Mouse (Mus musculus) c-Kit-positive CD71-positive TER-119-positive erythroid progenitor cells, embryonic 14.5 days (primary cell): ENCODE data around the gene Syvn1.
A peak's percentile ranks its signal among the peaks of the same experiment; 100 is the strongest.

Experiments
- DNase-seq: peaks from one replicate; pipeline ENCODE4 v3.0.0-alpha.2; 2013; ENCODE audit warnings: low spot score

Gene Syvn1

DNA sequence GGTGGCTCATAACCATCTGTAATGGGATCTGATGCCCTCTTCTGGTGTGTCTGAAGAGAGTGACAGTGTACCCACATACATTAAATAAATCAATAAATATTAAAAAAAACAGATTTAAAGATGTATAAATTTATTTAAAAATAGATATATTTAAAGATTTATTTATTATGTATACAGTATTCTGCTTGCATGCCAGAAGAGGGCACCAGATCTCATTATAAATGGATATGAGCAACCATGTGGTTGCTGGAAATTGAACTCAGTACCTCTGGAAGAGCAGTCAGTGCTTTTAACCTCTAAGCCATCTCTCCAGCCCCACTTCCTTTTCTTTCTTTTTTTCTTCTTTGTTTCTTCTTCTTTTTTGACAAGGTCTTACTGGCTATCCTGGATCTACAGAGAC is 6.4 kb upstream of the Syvn1 start:
- no peak for DNase-seq

GRCm38 (mm10) chr19:6042293-6042692 is 4.1 kb upstream of the Syvn1 start:
- no peak for DNase-seq

- peak; percentile 50 for DNase-seq
Observed at GRCm38 (mm10) chr19:6044102-6044501, 2.3 kb upstream of the Syvn1 start.

- DNase-seq = peak; percentile 68
Observed at GRCm38 (mm10) chr19:6045366-6046293, 746 bp upstream of the Syvn1 start.

DNA sequence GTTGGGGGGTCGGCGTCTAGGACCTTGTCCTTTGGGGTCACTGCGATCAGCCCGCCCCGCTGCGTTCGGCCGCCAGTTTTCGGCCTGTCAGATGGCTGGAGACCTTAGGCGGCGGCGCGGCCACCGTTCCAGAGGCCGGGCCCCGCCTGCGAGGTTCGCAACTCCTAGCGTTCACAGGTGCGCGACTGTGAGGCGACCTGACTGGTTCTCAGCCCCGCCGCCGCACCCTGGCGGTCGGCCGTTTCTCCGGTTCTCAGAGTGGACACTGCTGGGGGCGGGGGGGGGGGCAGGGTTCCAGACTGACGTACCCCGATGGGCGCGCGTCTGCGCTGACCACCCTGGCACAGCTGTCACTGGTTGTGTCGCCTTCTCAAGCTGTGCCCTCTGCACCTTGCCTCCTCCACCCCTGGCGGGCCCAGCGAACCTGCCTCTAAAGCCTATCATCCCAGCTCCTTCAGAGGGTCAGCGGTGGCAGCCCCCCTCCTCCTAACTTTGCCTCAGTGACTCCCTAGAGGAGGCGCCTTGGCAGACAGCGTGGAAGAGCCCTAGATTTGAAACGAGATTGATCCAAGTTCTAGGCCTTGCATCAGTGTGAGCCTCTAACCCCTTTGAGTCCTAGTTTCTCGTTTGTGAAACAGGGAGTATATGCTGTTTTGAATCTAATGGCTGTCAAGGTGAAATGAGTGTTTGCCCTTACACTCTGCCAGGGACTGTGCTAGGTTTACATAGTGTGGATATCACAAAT is 950 bp downstream of the Syvn1 start:
- DNase-seq = no peak

GRCm38 (mm10) chr19:6047899-6048166 is 1.5 kb downstream of the Syvn1 start:
- no peak for DNase-seq

- no peak for DNase-seq
Observed at GRCm38 (mm10) chr19:6048681-6049410, 2.5 kb downstream of the Syvn1 start.

DNA sequence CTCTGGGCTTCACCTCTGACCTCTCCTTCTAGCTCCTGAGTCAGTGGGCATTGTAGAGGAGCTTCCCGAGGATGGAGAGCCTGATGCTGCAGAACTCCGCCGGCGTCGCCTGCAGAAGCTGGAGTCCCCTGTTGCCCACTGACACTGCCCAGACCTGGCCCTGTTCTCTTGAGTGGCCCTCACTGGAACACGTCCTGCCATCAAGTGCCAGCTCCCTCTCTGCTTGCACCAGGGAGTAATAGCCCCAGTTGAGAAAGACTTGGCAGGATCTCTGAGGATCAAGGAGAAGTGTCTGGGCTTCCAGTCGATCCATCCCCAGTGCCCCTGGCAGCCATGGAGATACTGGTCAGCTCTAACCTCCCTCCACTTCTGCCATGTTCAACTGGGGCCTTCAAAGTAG is 6.1 kb downstream of the Syvn1 start:
- DNase-seq = no peak

GRCm38 (mm10) chr19:6054296-6054695 is 7.9 kb downstream of the Syvn1 start:
- no peak for DNase-seq

DNA sequence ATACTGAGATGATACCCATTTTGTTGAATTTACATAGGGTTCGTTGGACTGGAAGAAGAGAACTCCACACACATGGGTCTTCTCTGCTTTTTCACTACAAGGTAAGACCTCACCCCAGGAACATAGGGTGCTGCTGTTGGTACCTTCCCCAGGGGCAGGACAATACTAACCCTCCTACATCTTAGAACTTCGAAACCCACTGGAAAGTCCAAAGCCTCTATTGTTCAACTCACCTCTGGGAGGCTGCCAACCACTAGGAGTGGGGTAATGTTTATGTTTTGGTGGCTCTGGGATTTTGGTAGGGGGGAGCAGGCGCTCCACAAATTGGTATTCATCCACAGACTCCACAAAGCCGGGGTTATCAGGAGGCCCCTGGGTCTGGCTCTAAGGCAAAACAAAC is 10.3 kb downstream of the Syvn1 start:
- no peak for DNase-seq

DNA sequence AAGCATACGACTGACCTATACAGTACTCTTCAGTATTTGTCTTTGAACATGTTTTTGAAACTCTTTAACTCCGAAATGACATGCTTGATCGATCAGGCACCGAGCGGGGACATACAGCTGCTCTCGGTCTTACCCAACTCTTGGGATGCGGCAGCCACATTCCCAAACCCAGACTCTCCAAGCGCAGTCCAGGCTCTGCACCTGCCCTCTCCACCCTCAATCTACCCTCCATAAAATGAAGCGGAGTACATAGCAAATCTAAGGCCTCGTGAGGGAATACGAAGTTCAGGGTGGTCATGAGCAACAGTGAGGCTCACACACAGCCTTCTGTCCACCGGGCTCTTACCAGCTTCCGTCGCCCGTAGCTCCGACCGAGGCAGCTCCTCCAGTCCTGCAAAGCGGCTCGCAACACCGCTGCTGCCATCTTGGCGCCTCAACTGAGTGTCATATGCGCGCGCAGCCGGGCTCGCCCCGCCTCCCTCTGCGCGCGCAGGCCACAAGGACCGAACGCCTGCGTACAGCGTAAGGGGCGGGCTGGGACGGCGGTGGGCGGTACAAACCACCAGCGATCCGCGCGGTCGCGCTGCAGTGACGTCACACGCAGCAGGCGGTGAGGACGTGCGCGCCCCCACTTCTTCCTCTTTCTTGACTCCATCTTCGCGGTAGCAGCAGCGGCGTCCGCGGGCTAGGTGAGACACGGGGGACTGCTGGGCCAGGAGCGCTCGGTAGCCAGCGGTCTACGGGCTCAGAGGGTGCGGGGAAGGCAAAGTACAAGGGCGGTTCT is 11.1 kb downstream of the Syvn1 start, which contains the start of the genes Mrpl49 and Fau:
Mrpl49 (minus strand) TSS at position 473 of the 784 bp plus-strand sequence.
Fau (plus strand) TSS at position 532 of the 784 bp plus-strand sequence.
- peak; percentile 97 for DNase-seq

GRCm38 (mm10) chr19:6058513-6058912 is 12.1 kb downstream of the Syvn1 start:
- no peak for DNase-seq

DNA sequence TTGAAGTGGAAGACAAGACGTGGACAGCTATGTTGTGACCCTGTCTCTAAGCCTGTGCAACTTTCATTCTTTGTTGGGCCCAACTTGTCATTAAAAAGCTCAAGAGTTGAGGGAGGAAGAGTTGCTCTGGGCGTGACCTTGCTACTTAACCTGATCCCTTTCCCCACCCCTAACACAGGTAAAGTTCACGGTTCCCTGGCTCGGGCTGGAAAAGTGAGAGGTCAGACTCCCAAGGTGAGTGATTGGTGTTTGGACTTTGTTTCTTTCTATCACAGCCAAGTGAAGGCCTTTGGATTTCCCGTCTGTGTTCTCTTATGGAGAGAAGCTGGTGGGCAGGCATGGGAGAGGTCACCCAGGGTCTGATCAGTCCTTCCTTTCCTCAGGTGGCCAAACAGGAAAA is 12.6 kb downstream of the Syvn1 start:
- DNase-seq = no peak

DNA sequence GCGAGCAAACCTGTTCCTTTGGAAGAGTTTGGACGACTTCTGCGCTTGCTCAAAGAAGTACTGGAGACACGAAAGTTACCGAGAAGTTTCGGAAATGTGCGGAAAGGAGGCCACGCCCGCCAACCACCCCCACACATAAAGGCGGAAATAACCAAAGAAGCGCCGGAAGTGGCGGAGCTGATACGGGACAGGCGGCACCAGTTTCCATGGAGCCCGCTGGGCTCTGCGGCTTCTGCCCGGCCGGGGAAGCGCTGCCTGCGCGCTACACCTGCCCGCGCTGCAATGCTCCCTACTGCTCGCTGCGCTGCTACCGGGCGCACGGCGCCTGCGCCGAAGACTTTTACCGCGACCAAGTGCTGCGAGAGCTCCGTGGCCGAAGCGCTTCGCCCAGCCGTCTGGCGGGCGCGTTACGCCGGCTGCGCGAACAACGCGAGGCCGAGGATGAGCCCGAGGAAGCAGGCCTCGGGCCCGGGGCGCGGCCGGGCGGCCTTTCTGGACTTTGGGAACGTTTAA is 14.7 kb downstream of the Syvn1 start, which contains the start of gene Znhit2:
Znhit2 (plus strand) TSS at position 172 of the 513 bp plus-strand sequence.
- DNase-seq = peak; percentile 95

DNA sequence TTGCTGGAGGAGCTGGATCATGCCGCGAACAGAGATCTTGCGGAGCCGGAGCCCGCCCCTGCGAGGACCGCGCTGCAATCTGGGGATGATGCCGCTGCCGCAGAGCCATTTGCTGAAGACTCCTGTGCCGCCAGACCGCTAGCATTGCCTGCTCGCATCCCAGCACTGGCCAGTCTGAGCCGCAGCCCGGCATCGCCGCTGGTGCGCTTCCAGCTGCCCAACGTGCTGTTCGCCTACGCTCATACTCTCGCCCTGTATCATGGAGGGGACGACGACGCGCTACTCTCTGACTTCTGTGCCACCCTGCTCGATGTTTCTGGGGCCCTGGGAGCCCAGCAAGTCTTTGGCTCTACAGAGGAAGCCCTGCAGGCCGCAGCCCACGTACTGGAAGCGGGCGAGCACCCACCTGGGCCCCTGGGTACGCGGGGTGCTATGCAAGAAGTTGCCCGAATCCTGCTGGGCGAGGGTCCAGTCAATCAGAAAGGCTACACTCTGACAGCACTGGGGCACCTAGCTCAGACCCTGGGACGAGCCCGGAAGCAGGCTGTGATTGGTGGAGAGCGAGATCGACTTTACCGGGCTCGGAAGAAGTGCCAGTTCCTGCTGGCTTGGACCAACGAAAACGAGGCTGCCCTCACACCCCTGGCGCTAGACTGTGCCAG is 15.4 kb downstream of the Syvn1 start:
- DNase-seq = peak; percentile 52

- no peak for DNase-seq
Observed at GRCm38 (mm10) chr19:6062418-6062817, 16.0 kb downstream of the Syvn1 start.

- DNase-seq = no peak
Observed at GRCm38 (mm10) chr19:6063081-6063480, 16.7 kb downstream of the Syvn1 start.

DNA sequence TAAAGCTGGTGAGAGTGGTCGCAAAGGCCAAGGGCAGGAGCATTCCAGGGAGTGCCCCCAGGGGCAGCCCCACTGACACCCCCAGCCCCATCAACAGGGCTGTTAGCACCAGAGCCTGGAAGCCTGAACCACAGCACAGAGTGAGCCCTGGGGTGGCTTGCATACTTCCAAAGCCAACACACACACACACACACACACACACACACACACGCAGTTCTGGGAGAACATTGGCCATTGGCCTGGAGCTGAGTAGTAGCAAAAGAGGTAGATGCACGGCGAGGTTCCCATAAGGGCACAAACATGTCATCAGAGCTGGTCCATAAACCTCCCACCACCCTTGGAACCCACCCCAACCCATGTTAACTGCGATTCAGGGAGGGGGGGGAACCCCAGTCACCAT is 20.2 kb downstream of the Syvn1 start:
- no peak for DNase-seq

DNA sequence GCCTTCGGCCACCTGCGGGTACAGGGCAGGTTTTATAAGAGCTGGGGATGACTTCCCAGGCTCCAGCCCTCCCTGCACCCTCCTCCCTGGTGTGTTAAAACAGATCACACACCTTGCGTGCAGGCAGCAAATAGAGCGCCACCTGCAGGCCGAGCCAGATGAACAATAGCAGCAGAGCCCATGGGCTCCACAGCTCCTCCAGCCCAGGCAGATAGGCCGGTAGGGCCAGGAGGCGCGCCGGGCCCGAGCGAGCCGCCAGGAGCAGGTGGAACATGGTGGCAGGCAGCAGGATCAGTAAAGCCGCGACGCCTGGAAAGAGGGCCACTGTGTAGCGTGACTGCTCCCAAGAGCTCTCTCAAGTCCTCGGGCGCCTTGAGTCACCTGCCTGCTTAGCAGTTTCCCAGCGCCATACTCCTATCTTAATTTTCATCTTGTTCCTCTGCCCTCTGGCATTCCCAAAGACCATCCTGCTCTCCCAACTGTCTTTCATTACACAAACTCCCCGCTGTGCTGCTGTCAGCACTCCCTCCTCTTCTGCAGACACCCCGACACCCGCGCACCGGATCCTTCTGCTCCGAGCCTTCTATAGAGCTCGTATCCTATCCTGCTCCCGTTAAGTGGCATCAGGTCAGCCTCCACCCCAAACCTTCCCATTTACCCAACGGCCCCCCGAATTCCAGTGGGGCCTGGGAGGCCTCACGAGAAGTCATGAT is 20.8 kb downstream of the Syvn1 start:
- peak; percentile 85 for DNase-seq

DNA sequence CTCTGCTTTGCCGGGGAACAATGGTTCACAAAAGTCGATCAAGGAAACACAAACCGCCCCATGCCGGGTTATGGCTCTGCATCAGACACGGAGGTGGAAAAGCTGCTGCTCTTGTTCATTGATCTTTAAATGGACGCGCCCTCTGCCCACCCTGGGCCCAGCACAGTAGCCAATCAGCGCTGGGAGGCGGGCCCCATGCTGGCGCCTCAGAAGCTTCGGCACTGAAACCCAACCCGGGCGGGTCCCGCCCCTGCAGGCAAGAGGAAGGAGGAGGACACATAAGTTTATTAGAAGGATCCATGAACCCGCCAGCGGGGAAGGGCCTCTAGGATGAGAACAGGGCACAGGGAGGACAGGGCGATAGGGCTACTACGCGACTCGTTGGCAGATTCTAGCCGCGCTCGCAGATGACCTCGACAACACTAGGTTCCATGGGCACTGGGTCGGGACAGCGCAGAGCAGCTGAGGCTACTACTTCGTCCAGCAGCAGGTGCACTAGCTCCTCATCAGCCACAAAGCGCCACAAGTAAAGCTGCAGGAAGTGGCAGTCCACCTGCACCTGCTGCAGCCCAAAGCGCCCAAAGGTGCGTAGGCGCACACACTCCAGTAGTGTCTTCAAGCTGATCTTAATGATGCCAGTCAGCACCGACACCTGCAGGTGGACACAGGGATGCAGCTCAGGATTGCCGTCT is 21.5 kb downstream of the Syvn1 start, which contains the start of gene Tm7sf2:
Tm7sf2 (minus strand) TSS at position 650 of the 692 bp plus-strand sequence.
- peak; percentile 89 for DNase-seq
